In the genomic region with DNA sequence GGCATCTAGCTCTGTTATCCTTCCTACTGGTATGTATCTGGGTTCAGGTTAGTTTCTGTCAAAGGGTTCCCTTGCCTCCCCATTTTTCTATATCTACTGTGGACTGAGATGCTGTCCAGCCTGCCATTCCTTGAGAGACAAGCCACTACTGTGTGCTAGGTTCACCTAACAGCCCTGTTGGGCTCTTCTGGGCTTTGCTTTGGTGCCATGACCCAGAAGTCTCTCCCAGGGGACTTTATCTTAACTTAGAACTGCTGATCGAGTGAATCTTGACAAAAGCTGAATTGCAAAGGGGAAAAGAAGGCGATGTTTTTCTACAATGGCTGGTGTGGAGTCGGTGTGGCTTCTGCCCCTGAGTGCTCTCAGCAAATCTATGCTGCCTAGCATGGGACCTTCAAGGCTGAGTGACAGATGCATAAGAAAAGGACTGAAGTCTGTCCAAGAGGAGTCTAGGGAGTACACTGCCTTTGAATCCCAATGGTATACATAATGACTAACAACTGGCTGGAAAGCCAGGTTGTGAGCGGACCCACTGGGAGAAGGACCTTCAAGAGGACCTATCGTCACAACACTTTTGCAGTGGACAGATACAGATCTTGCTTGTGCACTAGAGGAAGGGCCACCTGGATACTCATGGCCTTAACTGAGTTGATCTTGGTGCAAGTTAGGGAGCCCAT, we compare ENCODE assay signal across 29 mouse cellular contexts. TPM values are rescaled to one million over a fixed set of nuclear protein-coding genes. Genes with fewer than 3 reads are reported as not detected.
DNase-seq lines count a peak whose midpoint lies in the region; ATAC-seq and TF ChIP-seq lines count a peak whose summit lies in the region.
"Had no signal": no experiment of that assay in that cellular context is flagged by ENCODE, and none has a peak within 500 bp of the region (broad histone marks: within the 10 kb centered on the region; RNA-seq: fewer than 3 reads in every experiment).

No protein-coding gene starts in this region.

- H3K27ac ChIP-seq in stomach, embryonic 15.5 days, result 0 out of 2 replicates have a peak overlapping the region, but pooled peaks have one; percentile 0
- no peak overlapping the region for H3K27ac ChIP-seq in stomach, postnatal 0 days (replicated peaks)
- peak overlapping the region; percentile 84 for H3K27ac ChIP-seq in liver, embryonic 15.5 days (replicated peaks)
- H3K27ac ChIP-seq: embryonic facial prominence, embryonic 15.5 days; forebrain, embryonic 12.5 days; heart, embryonic 15.5 days; kidney, postnatal 0 days; limb, embryonic 10.5 days; limb, embryonic 15.5 days; neural tube, embryonic 15.5 days had no signal

- H3K4me2 ChIP-seq in stomach, embryonic 15.5 days, result no peak overlapping the region
- no peak overlapping the region for H3K4me2 ChIP-seq in stomach, postnatal 0 days (replicated peaks; ENCODE audit: low read depth)
- H3K4me2 ChIP-seq in liver, embryonic 15.5 days, result peak overlapping the region; percentile 37
- H3K4me2 ChIP-seq: embryonic facial prominence, embryonic 15.5 days; forebrain, embryonic 12.5 days; heart, embryonic 15.5 days; limb, embryonic 15.5 days; neural tube, embryonic 15.5 days had no signal

- DNase-seq in stomach, postnatal 0 days (ENCODE audit: low spot score), result no peak
- peak; percentile 66 for DNase-seq in ZHBTc4 (ENCODE audit: low read depth, low spot score)
- DNase-seq in thymus, postnatal 36 days, result no peak
- DNase-seq in gastrocnemius, postnatal 14 days, result no peak
- no peak for DNase-seq in B cell, adult 2 months
- DNase-seq: cerebellum, adult 11-12 months; cerebellum, adult 9-11 months; forebrain, postnatal 0 days; kidney, adult 8-10 months; kidney, postnatal 4 days; layer of hippocampus, postnatal 36 days; lung, postnatal 36 days; midbrain, embryonic 14.5 days; right cerebral cortex, postnatal 25 days; thymus, adult 18-20 months; thymus, postnatal 4 days had no signal

- H3K9ac ChIP-seq in stomach, embryonic 15.5 days, result no peak overlapping the region
- H3K9ac ChIP-seq in stomach, postnatal 0 days (ENCODE audit: low read length), result no peak overlapping the region
- peak overlapping the region; percentile 23 for H3K9ac ChIP-seq in liver, embryonic 15.5 days
- H3K9ac ChIP-seq: embryonic facial prominence, embryonic 15.5 days; forebrain, embryonic 12.5 days; forebrain, postnatal 0 days; heart, embryonic 15.5 days; limb, embryonic 15.5 days; neural tube, embryonic 15.5 days had no signal

- no peak for TF ChIP-seq CTCF in stomach, postnatal 0 days (IDR thresholded peaks at IDR 0.05; ENCODE audit: low read depth)

- 75% methylated on average over 5 of the region's 5 CpGs for WGBS in stomach, embryonic 15.5 days
- 81% methylated on average over 5 of the region's 5 CpGs for WGBS in stomach, postnatal 0 days
- 48% methylated on average over 5 of the region's 5 CpGs for WGBS in liver, embryonic 15.5 days (ENCODE audit: insufficient replicate concordance)

- peaks cover 7% of the 10 kb centered on the region for H3K4me1 ChIP-seq in stomach, embryonic 15.5 days
- H3K4me1 ChIP-seq in stomach, postnatal 0 days (replicated peaks; ENCODE audit: control insufficient read depth, insufficient read depth), result no peaks in the 10 kb centered on the region
- H3K4me1 ChIP-seq in liver, embryonic 15.5 days (replicated peaks), result peaks cover 77% of the 10 kb centered on the region

- no peak for ATAC-seq in stomach, embryonic 15.5 days (ENCODE audit: insufficient read depth, low FRiP score, low read depth)
- no peak for ATAC-seq in stomach, postnatal 0 days (ENCODE audit: low FRiP score, low TSS enrichment)
- ATAC-seq in liver, embryonic 15.5 days (ENCODE audit: insufficient read depth), result no peak
- ATAC-seq: forebrain, postnatal 0 days; hindbrain, embryonic 16.5 days; intestine, embryonic 16.5 days had no signal

- no peak for TF ChIP-seq EP300 in stomach, postnatal 0 days (optimal IDR thresholded peaks at IDR 0.05)

- H3K4me3 ChIP-seq in stomach, embryonic 15.5 days (replicated peaks), result no peak overlapping the region
- no peak overlapping the region for H3K4me3 ChIP-seq in stomach, postnatal 0 days (ENCODE audit: low read depth, low read length)
- H3K4me3 ChIP-seq in liver, embryonic 15.5 days (replicated peaks), result peak overlapping the region; percentile 11; the same call in 1 of the 2 replicates
- H3K4me3 ChIP-seq: embryonic facial prominence, embryonic 15.5 days; forebrain, embryonic 12.5 days; heart, embryonic 15.5 days; limb, embryonic 10.5 days; limb, embryonic 15.5 days; neural tube, embryonic 15.5 days had no signal

- H3K36me3 ChIP-seq in stomach, embryonic 15.5 days, result peaks cover 15% of the 10 kb centered on the region; the same call in 1 of the 2 replicates
- H3K36me3 ChIP-seq in stomach, postnatal 0 days (ENCODE audit: control insufficient read depth, insufficient read depth, low read length), result peaks cover 3% of the 10 kb centered on the region; the same call in 1 of the 2 replicates
- peaks cover 67% of the 10 kb centered on the region for H3K36me3 ChIP-seq in liver, embryonic 15.5 days (replicated peaks)
- H3K36me3 ChIP-seq: neural tube, embryonic 15.5 days had no signal

- H3K9me3 ChIP-seq in stomach, embryonic 15.5 days, result no peaks in the 10 kb centered on the region
- H3K9me3 ChIP-seq in stomach, postnatal 0 days (ENCODE audit: control insufficient read depth, low read length), result no peaks in the 10 kb centered on the region
- no peaks in the 10 kb centered on the region for H3K9me3 ChIP-seq in liver, embryonic 15.5 days (replicated peaks)
- H3K9me3 ChIP-seq: embryonic facial prominence, embryonic 15.5 days; forebrain, embryonic 12.5 days; heart, embryonic 15.5 days; limb, embryonic 10.5 days; limb, embryonic 15.5 days; neural tube, embryonic 15.5 days had no signal

- no peaks in the 10 kb centered on the region for H3K27me3 ChIP-seq in stomach, embryonic 15.5 days (replicated peaks)
- H3K27me3 ChIP-seq in stomach, postnatal 0 days (ENCODE audit: control insufficient read depth, insufficient read depth, low read length), result no peaks in the 10 kb centered on the region
- no peaks in the 10 kb centered on the region for H3K27me3 ChIP-seq in liver, embryonic 15.5 days
- H3K27me3 ChIP-seq: embryonic facial prominence, embryonic 15.5 days; forebrain, embryonic 12.5 days; heart, embryonic 15.5 days; limb, embryonic 15.5 days; neural tube, embryonic 15.5 days had no signal

- intact Hi-C loops in gastrocnemius, postnatal 14 days (cut with DNase I; ENCODE audit: low total_unique reads), result loop anchor here (10.0 kb wide), 1 partner anchor 130 kb away; no protein-coding TSS in a partner anchor

RNA-seq across cellular contexts. Expression of a gene that starts 6.7 kb away (rescaled TPM):
- polyA plus RNA-seq in stomach, embryonic 15.5 days (2015; fragmentation: Nextera tagmentation; extraction: Ambion mirVana), result 172 and 175 TPM in 2 replicates
- 38.0 and 41.2 TPM in 2 replicates for polyA plus RNA-seq in stomach, postnatal 0 days (2015; fragmentation: Nextera tagmentation; extraction: Ambion mirVana)
- 444 and 469 TPM in 2 replicates for polyA plus RNA-seq in liver, embryonic 15.5 days (2015; fragmentation: Nextera tagmentation; extraction: Ambion mirVana)
- total RNA-seq in gastrocnemius, postnatal 14 days (2021), result 1 to 10 TPM; 8.1 to 8.6 TPM

RNA-seq across cellular contexts. Expression of a gene that starts 33.1 kb away (rescaled TPM):
- 2.4 and 3.0 TPM in 2 replicates for polyA plus RNA-seq in stomach, embryonic 15.5 days (2015; fragmentation: Nextera tagmentation; extraction: Ambion mirVana)
- polyA plus RNA-seq in stomach, postnatal 0 days (2015; fragmentation: Nextera tagmentation; extraction: Ambion mirVana), result 1.4 and 1.9 TPM in 2 replicates
- polyA plus RNA-seq in liver, embryonic 15.5 days (2015; fragmentation: Nextera tagmentation; extraction: Ambion mirVana), result 0.61 and 0.76 TPM in 2 replicates
- total RNA-seq in gastrocnemius, postnatal 14 days (2021), result 1 to 10 TPM; 6.8 to 7.5 TPM
- total RNA-seq: megakaryocyte, adult 5-6 weeks; monocyte, adult 5-6 weeks had no signal
